Mouse (Mus musculus): ENCODE data around the gene Notch3.

GRCm38 (mm10) chr17:32123545-32123944 lies 43.1 kb downstream of the Notch3 start:
- TF ChIP-seq GATA1 (IDR thresholded peaks at IDR 0.05; ENCODE audit: low read length) = no peak
- TF ChIP-seq TAL1 (IDR thresholded peaks at IDR 0.05; ENCODE audit: low read length) = no peak
